Mouse (Mus musculus) liver, embryonic 15.5 days (tissue): ENCODE measurements at regions not wholly inside any gene's neighbourhood (a gene's known extent, or its start where the extent isn't known, plus 50 kb on each side); places are given as distances from the start of the nearest gene placed in this dataset.
A peak's percentile ranks its signal among the peaks of the same experiment; 100 is the strongest.

Experiments used
- ATAC-seq: fragments of 200-750 bp; cut with Nextera tagmentation; 2 replicates; pipeline ENCODE4 v1.8.0; 2017; ENCODE audit warnings: moderate number of reproducible peaks, mild to moderate bottlenecking, moderate library complexity; ENCODE audit not compliant: insufficient read depth
- H3K27ac ChIP-seq: fragments of 300-500 bp; sonication (generic); replicated peaks from 2 replicates; pipeline ENCODE4 v1.5.1; 2015; ENCODE audit warnings: mild to moderate bottlenecking, inconsistent platforms
- H3K27me3 ChIP-seq: fragments of 300-500 bp; sonication (generic); 2 replicates; pipeline ENCODE4 v1.6.1; 2015; ENCODE audit warnings: mild to moderate bottlenecking, inconsistent platforms
- H3K36me3 ChIP-seq: fragments of 300-500 bp; sonication (generic); replicated peaks from 2 replicates; pipeline ENCODE4 v1.6.1; 2015; ENCODE audit warnings: moderate library complexity, mild to moderate bottlenecking, inconsistent platforms
- H3K4me1 ChIP-seq: fragments of 300-500 bp; sonication (generic); replicated peaks from 2 replicates; pipeline ENCODE4 v1.6.1; 2015; ENCODE audit warnings: inconsistent platforms
- H3K4me2 ChIP-seq: fragments of 300-500 bp; sonication (generic); 2 replicates; pipeline ENCODE4 v1.6.1; 2015; ENCODE audit warnings: moderate library complexity, mild to moderate bottlenecking, inconsistent platforms
- H3K4me3 ChIP-seq: fragments of 300-500 bp; sonication (generic); replicated peaks from 2 replicates; pipeline ENCODE4 v1.5.1; 2015; ENCODE audit warnings: mild to moderate bottlenecking, inconsistent platforms
- H3K9ac ChIP-seq: fragments of 300-500 bp; sonication (generic); 2 replicates; pipeline ENCODE4 v1.6.1; 2015; ENCODE audit warnings: moderate library complexity, mild to moderate bottlenecking, inconsistent platforms
- H3K9me3 ChIP-seq: fragments of 300-500 bp; sonication (generic); replicated peaks from 2 replicates; pipeline ENCODE4 v1.6.1; 2016; ENCODE audit warnings: inconsistent platforms
- WGBS: fragments of 180-500 bp; shearing (Covaris S2); methylation state at CpG from one replicate; pipeline ENCODE4 v1.1.7; 2015; ENCODE audit warnings: mixed read lengths; ENCODE audit not compliant: insufficient replicate concordance; 5-methylcytosine and 5-hydroxymethylcytosine counted together

DNA sequence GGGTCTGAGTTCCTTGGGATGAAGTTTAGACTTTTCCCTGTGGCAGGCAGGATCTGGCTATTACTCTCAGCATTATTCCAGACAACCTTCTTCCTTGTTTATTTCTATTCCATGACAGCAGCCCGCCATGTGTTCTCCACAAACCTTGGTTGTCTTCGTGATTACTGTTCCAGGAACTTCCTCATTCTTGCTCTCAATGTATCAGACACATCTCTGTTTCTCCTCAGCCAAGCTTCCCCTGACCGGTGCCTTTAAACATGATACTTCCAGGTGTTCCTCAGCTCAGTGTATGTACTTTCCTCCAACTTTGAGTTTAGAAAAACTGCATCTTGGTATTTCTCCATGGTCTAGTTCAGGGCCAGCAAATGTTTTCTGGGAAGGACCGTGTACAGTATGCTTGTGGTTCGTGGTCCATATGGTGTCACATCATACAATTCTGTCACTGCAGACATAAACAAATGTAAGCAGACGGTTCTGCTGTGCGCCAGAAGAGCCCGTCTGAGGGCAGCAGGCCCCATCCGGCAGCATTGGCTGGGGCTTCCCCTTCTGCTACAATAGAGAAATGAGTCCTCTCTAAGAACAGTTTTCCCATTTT lies 64.2 kb downstream of the Peg10 start:
- Histone ChIP-seq H3K4me2 (no peak overlapping the region), H3K4me3 (no peak overlapping the region), H3K27ac (no peak overlapping the region), H3K4me1 (no peaks in the 10 kb centered on the region), H3K27me3 (no peaks in the 10 kb centered on the region), H3K36me3 (no peaks in the 10 kb centered on the region), H3K9me3 (no peaks in the 10 kb centered on the region), H3K9ac (no peak overlapping the region)
- no peak for ATAC-seq
- 23% methylated on average over 9 of the region's 9 CpGs for WGBS

DNA sequence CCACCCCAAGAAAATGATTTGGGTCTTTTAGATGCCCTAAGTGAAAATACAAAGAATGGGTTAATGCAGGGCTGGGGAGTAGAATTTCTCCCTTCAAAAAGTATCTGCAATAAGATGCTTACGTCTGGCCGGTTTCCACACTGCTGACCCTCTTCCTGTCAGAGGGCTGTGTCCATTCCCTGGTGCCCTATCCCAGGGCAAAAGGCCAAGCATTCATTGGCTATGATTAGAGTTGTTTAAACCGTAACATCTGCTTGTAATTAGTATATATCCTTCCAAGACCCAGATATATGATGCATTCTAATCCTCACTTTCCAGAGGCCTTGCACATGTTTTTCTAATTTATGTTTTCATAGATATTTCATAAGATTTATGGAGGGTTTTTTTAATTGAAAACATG lies 66.1 kb downstream of the Peg10 start:
- Histone ChIP-seq H3K4me2 (no peak overlapping the region), H3K36me3 (no peaks in the 10 kb centered on the region), H3K27ac (no peak overlapping the region), H3K4me3 (no peak overlapping the region), H3K4me1 (no peaks in the 10 kb centered on the region), H3K9ac (no peak overlapping the region), H3K9me3 (no peaks in the 10 kb centered on the region), H3K27me3 (no peaks in the 10 kb centered on the region)
- no peak for ATAC-seq
- WGBS, result 59% methylated on average over 3 of the region's 3 CpGs

DNA sequence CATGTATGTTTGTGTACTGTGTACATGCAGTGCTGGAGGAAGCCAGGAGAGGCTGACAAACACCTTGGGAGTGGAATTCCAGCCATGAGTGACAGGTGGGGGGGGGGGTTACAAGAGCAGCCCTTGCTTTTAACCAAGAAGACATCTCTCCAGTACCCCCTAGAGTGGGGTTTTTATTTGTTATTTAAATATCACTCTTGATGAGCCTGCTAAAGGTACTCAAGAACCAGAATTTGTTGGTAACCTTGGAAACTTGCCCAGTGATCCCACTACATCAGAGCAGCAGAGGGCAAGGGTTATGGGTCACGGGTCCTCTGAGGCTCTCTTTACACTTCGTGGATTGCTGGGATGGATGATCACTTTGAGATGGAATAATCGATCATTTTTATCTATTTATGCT lies 69.8 kb downstream of the Peg10 start:
- Histone ChIP-seq H3K4me2 (no peak overlapping the region), H3K27ac (no peak overlapping the region), H3K9me3 (no peaks in the 10 kb centered on the region), H3K9ac (no peak overlapping the region), H3K36me3 (no peaks in the 10 kb centered on the region), H3K4me1 (no peaks in the 10 kb centered on the region), H3K27me3 (no peaks in the 10 kb centered on the region), H3K4me3 (no peak overlapping the region)
- 61% methylated on average over 3 of the region's 3 CpGs for WGBS
- no peak for ATAC-seq

DNA sequence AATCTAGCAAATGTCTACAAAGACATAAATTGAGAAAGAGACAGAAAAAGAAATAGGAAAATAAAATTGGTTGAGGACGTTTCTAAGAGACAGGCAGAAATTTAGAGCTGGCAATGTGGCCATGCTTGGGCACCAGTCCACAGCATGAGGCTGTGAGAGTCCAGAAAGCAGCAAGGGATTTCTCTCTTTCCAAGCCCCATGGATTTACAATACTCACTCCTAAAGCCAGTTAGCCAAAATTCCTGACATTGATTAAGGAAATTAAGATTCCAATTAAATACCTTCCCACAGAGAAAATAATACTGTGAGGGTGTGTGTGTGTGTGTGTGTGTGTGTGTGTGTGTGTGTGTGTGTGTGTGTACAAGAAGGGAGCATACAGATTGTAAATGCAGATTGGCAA lies 61.5 kb upstream of the Ppp1r9a start:
- Histone ChIP-seq H3K4me2 (no peak overlapping the region), H3K27me3 (no peaks in the 10 kb centered on the region), H3K4me1 (no peaks in the 10 kb centered on the region), H3K9me3 (no peaks in the 10 kb centered on the region), H3K9ac (no peak overlapping the region), H3K27ac (no peak overlapping the region), H3K36me3 (no peaks in the 10 kb centered on the region), H3K4me3 (no peak overlapping the region)
- no peak for ATAC-seq
- 42% methylated on average over 1 of the region's 1 CpGs for WGBS

DNA sequence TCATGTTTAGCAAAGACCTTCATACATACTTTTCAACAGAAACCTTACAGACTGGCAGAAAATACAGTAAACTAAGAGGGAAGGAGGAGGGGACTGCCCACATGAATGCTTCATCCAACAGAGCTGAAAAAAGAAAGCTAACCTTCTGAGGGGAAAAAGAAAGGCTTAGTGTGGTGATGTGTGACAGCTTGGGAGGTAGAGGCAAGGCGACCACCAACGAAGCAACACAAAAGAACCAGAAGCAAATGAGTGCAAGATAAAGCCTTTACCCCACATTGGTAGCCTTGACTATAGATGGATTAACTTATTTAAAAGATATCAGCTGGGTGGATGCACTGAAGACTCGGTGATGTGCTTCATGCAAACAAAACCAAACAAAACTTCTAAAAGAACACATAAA lies 53.0 kb upstream of the Ppp1r9a start:
- no peaks in the 10 kb centered on the region for H3K9me3 ChIP-seq

DNA sequence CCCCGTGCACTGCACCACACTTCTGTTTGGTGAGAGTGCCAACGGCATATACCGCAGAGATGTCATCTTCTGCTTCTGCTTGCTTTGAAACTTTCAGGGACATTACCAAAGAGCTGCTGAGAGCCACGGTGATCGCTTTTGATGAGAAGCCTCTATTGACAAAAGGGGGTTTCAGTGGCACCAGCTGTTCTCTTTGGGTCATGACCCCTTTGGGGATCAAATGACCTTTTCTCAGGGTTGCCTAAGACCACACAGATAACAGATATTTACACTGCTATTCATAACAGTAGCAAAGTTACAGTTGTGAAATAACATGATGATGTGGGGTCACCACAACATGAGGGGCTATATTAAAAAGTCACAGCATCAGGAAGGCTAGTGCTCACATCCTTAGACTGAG lies 51.7 kb upstream of the Ppp1r9a start:
- Histone ChIP-seq H3K4me3 (no peak overlapping the region), H3K9me3 (no peaks in the 10 kb centered on the region), H3K36me3 (no peaks in the 10 kb centered on the region), H3K27me3 (no peaks in the 10 kb centered on the region), H3K9ac (no peak overlapping the region), H3K27ac (peak overlapping the region; percentile 31; the same call in 1 of the 2 replicates), H3K4me1 (no peaks in the 10 kb centered on the region), H3K4me2 (peak overlapping the region; percentile 29; the same call in 1 of the 2 replicates)
- WGBS, result 65% methylated on average over 5 of the region's 5 CpGs
- ATAC-seq, result peak; percentile 56

More for the DNA sequence above, 53.0 kb upstream of the Ppp1r9a start:
- no peaks in the 10 kb centered on the region for H3K36me3 ChIP-seq
- no peak for ATAC-seq
- no peaks in the 10 kb centered on the region for H3K4me1 ChIP-seq
- no peak overlapping the region for H3K4me3 ChIP-seq
- 0 out of 2 replicates have a peak overlapping the region, but pooled peaks have one; percentile 31 for H3K27ac ChIP-seq
- peak overlapping the region; percentile 29; the same call in 1 of the 2 replicates for H3K4me2 ChIP-seq
- H3K9ac ChIP-seq, result no peak overlapping the region
- no peaks in the 10 kb centered on the region for H3K27me3 ChIP-seq
- 57% methylated on average over 3 of the region's 3 CpGs for WGBS
